In the genomic region with DNA sequence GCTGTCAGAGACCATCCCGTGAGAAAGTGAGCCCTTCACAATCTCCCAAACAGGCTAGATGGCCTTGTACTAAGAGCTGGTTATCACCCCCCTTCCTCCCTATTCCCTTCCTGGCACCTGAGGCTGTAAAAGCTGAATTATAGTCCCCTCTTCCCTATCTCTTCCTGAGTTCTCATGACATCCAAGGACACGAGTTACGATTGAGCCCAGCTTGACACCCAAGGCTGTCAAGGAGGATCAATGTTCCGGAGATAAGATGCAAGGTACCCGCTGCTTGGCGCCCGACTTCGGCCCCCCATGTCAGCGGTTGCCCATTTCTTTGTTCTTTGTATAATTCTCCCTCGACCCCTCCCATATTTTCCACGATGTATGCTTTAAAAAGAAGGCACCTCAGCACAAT, we compare ENCODE assay signal across 2 mouse cellular contexts. TPM values are rescaled to one million over a fixed set of nuclear protein-coding genes. Genes with fewer than 3 reads are reported as not detected.
"Had no signal": no experiment of that assay in that cellular context is flagged by ENCODE, and none has a peak within 500 bp of the region (broad histone marks: within the 10 kb centered on the region; RNA-seq: fewer than 3 reads in every experiment).

No protein-coding gene starts in this region.

RNA-seq across cellular contexts. Expression of a gene that starts 36.6 kb away (rescaled TPM):
- polyA plus RNA-seq: inflammation-experienced regulatory T-cells, adult 6 months; limb, embryonic 12.5 days had no signal
